Mouse (Mus musculus) stomach, postnatal 0 days (tissue): ENCODE measurements at regions not wholly inside any gene's neighbourhood (a gene's known extent, or its start where the extent isn't known, plus 50 kb on each side); places are given as distances from the start of the nearest gene placed in this dataset.

Experiments
- CTCF ChIP-seq: IDR thresholded peaks from 2 replicates; pipeline ENCODE4 v1.5.1; 2016; ENCODE audit warnings: antibody characterized with exemption, low read depth, mild to moderate bottlenecking, moderate library complexity
- EP300 ChIP-seq: optimal IDR thresholded peaks from 2 replicates; pipeline ENCODE3; 2016; ENCODE audit warnings: antibody characterized with exemption

- TF ChIP-seq CTCF (no peak), EP300 (no peak)
Observed at GRCm38 (mm10) chr5:119258831-119259230, 411.6 kb upstream of the Tbx3 start.
